Mouse (Mus musculus) splenic B cell, adult 2 months (primary cell): ENCODE measurements around the gene E330009J07Rik.

ENCODE experiments used
- DNase-seq: peaks from one replicate; pipeline ENCODE4 v3.0.0-alpha.2; 2011; ENCODE audit warnings: low read depth, low spot score
- H3K27me3 ChIP-seq: 2 replicates; pipeline ENCODE4 v1.6.1; 2012; ENCODE audit warnings: mild to moderate bottlenecking, low read length, moderate library complexity, mixed read lengths; ENCODE audit not compliant: control insufficient read depth, poor library complexity, insufficient read depth, severe bottlenecking
- H3K36me3 ChIP-seq: 2 replicates; pipeline ENCODE4 v1.6.1; 2012; ENCODE audit warnings: mild to moderate bottlenecking, low read length, moderate library complexity, mixed read lengths; ENCODE audit not compliant: control insufficient read depth, poor library complexity, insufficient read depth, severe bottlenecking

E330009J07Rik gene

DNA sequence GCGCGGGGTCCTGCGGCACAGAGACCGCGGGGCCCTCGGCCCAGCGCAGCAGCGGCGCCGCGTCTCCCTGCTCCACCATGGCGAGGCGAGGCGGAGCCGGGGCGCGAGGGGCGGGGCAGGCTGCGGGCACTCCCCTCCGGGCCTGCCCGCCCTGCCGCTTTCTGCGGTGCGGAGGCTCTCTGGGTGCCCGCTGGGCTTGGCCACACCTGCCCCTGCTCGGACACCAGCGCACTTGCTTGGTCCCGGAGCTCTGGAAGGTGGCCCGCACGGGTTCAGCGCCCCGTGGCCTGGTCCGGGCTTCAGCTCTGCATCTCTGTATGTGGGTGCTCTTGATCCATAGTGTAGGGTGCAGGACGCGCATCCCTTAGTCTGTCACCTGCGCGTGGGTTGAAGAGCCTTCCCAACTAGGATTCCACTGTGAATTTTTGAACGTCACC lies at the start of gene E330009J07Rik:
E330009J07Rik (minus strand) TSS at position 89 of the 437 bp plus-strand sequence.
- DNase-seq = peak; percentile 74
- no peaks in the 10 kb centered on the region for H3K27me3 ChIP-seq

DNA sequence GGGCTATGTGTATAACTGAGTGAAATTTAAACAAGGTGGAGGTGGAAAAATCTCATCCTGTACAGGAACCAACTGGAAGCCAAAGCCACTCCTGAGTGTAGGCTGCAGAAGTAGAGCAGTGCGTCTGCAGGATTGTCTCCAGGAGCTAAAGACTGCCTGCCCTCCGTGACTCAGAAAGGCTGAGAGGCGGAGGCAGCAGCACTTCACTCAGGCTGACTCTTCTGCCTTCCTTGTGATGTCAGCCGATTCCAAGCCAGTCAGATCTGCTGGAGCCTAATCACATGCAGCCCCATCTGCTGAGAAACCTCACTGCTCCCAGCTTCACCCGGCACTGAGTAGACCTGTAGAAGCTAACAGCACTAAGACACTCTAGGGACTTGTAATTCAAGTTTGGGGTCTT lies 46.4 kb upstream of the E330009J07Rik start:
- H3K36me3 ChIP-seq = peaks cover 14% of the 10 kb centered on the region
- no peak for DNase-seq
- no peaks in the 10 kb centered on the region for H3K27me3 ChIP-seq

More for the DNA sequence above, at the start of gene E330009J07Rik:
- H3K36me3 ChIP-seq = no peaks in the 10 kb centered on the region

DNA sequence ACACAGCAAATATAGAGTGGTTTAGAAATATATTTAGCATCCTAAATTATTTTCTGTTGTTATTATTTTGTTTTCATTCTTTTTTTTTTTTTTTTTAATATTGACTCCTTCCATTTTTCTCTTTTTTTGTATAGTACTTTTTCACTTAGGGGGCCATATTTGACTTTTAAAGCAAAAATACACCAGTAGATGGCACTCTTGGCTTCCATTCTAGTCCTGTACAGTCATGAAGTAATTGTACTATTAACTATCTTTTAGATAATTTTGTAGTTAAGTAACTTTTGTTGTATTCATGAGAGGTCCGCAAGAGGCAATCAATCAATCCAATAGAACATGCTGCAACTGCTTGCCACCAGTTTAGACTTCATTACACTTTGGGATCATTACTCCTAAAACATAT lies 43.8 kb upstream of the E330009J07Rik start:
- peak; percentile 62 for DNase-seq
- Histone ChIP-seq H3K27me3 (no peaks in the 10 kb centered on the region), H3K36me3 (peaks cover 21% of the 10 kb centered on the region)

GRCm38 (mm10) chr6:40476132-40476531 lies 40.2 kb upstream of the E330009J07Rik start:
- peak; percentile 72 for DNase-seq
- Histone ChIP-seq H3K36me3 (peaks cover 13% of the 10 kb centered on the region), H3K27me3 (no peaks in the 10 kb centered on the region)

GRCm38 (mm10) chr6:40471720-40472010 lies 35.7 kb upstream of the E330009J07Rik start:
- Histone ChIP-seq H3K36me3 (peaks cover 4% of the 10 kb centered on the region; the same call in 1 of the 2 replicates), H3K27me3 (no peaks in the 10 kb centered on the region)
- no peak for DNase-seq

DNA sequence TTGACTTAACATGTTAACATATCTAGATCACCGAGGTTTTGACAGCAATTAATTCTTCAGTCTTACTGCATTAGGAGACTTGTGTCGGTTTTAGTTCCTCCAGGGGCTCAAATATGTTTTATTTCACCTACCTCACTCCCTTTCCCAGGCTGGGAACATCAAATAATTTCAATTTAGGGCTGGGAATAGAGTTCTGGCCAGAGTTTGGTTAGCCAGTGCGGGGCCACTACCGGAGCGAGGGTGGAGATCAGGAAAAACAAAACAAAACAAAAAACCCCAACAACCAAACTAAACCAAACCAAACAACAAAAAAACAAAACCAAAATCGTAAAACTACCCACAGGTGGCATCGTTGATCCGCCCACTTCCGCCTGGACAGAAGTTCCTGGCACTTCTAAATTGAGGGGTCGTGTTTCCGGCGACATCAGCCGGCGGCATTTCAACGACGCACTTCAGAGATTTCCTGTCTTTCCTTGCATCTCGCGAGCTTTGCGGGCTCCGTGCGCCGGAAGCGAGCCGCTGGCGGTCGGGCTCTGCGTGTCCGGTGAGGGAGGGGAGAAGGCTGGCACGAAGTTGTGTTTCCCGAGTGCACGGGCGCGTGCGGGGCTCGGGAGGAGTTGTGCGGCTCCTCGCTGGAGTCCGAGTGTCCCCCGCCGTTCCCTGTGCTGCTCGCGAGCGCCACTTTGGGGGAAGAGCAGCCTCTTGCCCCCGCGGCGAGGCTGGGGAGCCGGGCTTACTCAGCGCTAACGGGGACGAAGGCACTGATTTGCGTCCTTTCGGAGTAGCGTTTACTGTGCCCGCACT lies 35.2 kb upstream of the E330009J07Rik start, which contains the start of gene Ssbp1:
Ssbp1 (plus strand) TSS at position 437 of the 804 bp plus-strand sequence.
- Histone ChIP-seq H3K36me3 (peaks cover 4% of the 10 kb centered on the region; the same call in 1 of the 2 replicates), H3K27me3 (no peaks in the 10 kb centered on the region)
- DNase-seq = peak; percentile 97

DNA sequence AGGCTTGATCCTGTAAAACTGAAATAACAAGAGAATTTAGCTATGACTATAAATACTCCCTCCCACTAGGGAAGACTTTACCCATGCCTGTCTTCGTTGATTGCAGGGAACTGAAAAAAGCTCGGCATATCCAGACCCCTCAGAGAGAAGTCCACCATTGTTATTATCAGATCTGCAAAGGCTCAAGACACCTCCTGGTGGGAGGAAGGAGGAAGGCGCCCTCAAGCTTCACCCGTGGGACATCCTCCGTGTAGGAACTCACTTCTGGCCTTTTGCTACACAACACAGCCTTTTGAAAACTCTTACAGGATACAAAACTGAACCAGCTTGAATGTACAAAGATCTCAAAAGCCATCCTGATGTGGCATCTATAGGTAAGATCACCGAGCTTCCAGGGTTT lies 29.8 kb upstream of the E330009J07Rik start:
- DNase-seq = peak; percentile 29

DNA sequence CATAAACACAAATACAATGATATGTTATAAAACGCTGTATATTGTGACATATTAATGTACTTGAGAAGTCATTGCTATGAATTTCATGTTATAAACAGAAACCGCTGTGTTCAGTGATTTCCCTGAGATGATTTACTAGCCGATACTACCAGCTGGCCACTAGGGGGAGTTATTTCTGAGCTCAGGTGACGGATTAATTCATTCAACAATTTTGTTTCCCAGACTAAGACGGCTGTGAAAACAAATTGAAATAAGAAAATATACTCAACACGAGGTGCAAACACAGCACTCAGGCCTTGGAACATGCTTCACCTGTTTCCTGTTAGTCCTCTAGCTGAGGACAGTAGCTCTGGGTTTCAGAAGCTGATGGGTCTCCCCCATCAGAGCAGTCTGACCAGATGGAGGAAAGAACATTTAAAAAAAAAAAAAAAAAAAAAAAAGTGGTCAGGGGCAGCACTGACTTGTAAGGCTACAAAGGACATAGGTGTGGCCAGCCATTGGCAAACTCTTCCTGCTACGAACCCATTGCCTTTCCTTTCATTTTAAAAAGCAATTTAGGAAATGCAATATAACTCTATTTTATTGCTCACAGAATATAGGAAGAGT lies 18.6 kb upstream of the E330009J07Rik start:
- DNase-seq = peak; percentile 54
- H3K27me3 ChIP-seq = no peaks in the 10 kb centered on the region; the same call in 1 of the 2 replicates
- no peaks in the 10 kb centered on the region for H3K36me3 ChIP-seq

More for the DNA sequence above, 29.8 kb upstream of the E330009J07Rik start:
- H3K36me3 ChIP-seq = no peaks in the 10 kb centered on the region
- H3K27me3 ChIP-seq = no peaks in the 10 kb centered on the region

- no peak for DNase-seq
- H3K36me3 ChIP-seq = no peaks in the 10 kb centered on the region
- no peaks in the 10 kb centered on the region; the same call in 1 of the 2 replicates for H3K27me3 ChIP-seq
Measured at GRCm38 (mm10) chr6:40448626-40449025, 12.7 kb upstream of the E330009J07Rik start.

GRCm38 (mm10) chr6:40443281-40443928 lies 7.5 kb upstream of the E330009J07Rik start:
- no peak for DNase-seq
- H3K27me3 ChIP-seq = no peaks in the 10 kb centered on the region
- no peaks in the 10 kb centered on the region for H3K36me3 ChIP-seq

GRCm38 (mm10) chr6:40441755-40442154 lies 5.8 kb upstream of the E330009J07Rik start:
- H3K36me3 ChIP-seq = no peaks in the 10 kb centered on the region
- H3K27me3 ChIP-seq = no peaks in the 10 kb centered on the region
- peak; percentile 50 for DNase-seq

GRCm38 (mm10) chr6:40441276-40441675 lies 5.3 kb upstream of the E330009J07Rik start:
- Histone ChIP-seq H3K27me3 (no peaks in the 10 kb centered on the region), H3K36me3 (no peaks in the 10 kb centered on the region)
- DNase-seq = no peak

DNA sequence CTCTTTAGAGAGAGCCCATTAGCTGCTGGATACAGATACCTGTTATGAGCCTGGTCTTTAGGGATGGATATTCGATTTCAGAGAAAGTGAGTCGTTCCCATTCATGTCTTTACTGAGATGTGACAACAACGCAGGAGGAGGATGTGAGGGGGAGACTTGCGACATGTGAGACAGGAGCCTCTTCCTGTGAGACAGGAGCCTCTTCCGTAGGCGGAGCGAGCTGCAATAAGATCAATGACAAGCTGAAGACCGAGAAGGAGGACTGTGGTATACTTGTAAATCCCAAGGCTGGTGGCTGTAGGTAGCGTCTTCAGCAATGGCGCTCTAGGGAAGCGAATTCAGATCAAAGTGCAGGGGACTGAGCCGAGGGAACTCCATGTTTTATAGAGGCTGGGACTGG lies 3.8 kb upstream of the E330009J07Rik start:
- no peaks in the 10 kb centered on the region for H3K36me3 ChIP-seq

GRCm38 (mm10) chr6:40438936-40439335 lies 3.0 kb upstream of the E330009J07Rik start, which contains the start of gene Wee2:
Gene Wee2 (plus strand): TSS chr6:40439088.
- H3K36me3 ChIP-seq = no peaks in the 10 kb centered on the region
- no peak for DNase-seq
- no peaks in the 10 kb centered on the region for H3K27me3 ChIP-seq

More for the DNA sequence above, 3.8 kb upstream of the E330009J07Rik start:
- no peaks in the 10 kb centered on the region for H3K27me3 ChIP-seq
- peak; percentile 32 for DNase-seq
